Mouse (Mus musculus): ENCODE results near the gene Bard1. TPM values are rescaled to one million over a fixed set of nuclear protein-coding genes. Genes with fewer than 3 reads are reported as not detected.

The Bard1 gene
- polyA plus RNA-seq, 1 experiment from 2014 or later: 0.74 TPM

GRCm38 (mm10) chr1:71004177-71004576 lies 98.8 kb downstream of the Bard1 start:
- ATAC-seq (ENCODE audit: low FRiP score, low TSS enrichment): peak; percentile 64; the same call in 1 of the 2 replicates
- no peak overlapping the region for H3K4me2 ChIP-seq (replicated peaks; ENCODE audit: low read depth)
- no peaks in the 10 kb centered on the region for H3K36me3 ChIP-seq (ENCODE audit: control insufficient read depth, insufficient read depth, low read length)
- H3K4me3 ChIP-seq (ENCODE audit: low read depth, low read length): no peak overlapping the region
- WGBS: 31% methylated on average over 1 of the region's 1 CpGs
- no peak overlapping the region for H3K9ac ChIP-seq (ENCODE audit: low read length)
- DNase-seq (ENCODE audit: low spot score): no peak
- TF ChIP-seq EP300 (optimal IDR thresholded peaks at IDR 0.05) (no peak), CTCF (IDR thresholded peaks at IDR 0.05; ENCODE audit: low read depth) (no peak)
- H3K4me1 ChIP-seq (replicated peaks; ENCODE audit: control insufficient read depth, insufficient read depth): no peaks in the 10 kb centered on the region
- no peak overlapping the region for H3K27ac ChIP-seq (replicated peaks)
- H3K9me3 ChIP-seq (ENCODE audit: control insufficient read depth, low read length): no peaks in the 10 kb centered on the region
- no peaks in the 10 kb centered on the region for H3K27me3 ChIP-seq (ENCODE audit: control insufficient read depth, insufficient read depth, low read length)

GRCm38 (mm10) chr1:71003741-71004140 lies 99.2 kb downstream of the Bard1 start:
- Histone ChIP-seq H3K36me3 (ENCODE audit: control insufficient read depth, insufficient read depth, low read length) (no peaks in the 10 kb centered on the region), H3K4me3 (ENCODE audit: low read depth, low read length) (no peak overlapping the region), H3K4me2 (replicated peaks; ENCODE audit: low read depth) (no peak overlapping the region), H3K27me3 (ENCODE audit: control insufficient read depth, insufficient read depth, low read length) (no peaks in the 10 kb centered on the region), H3K9ac (ENCODE audit: low read length) (no peak overlapping the region), H3K27ac (replicated peaks) (no peak overlapping the region), H3K4me1 (replicated peaks; ENCODE audit: control insufficient read depth, insufficient read depth) (no peaks in the 10 kb centered on the region), H3K9me3 (ENCODE audit: control insufficient read depth, low read length) (no peaks in the 10 kb centered on the region)
- DNase-seq (ENCODE audit: low spot score) (no peak), ATAC-seq (ENCODE audit: low FRiP score, low TSS enrichment) (no peak)
- no peak for TF ChIP-seq EP300 (optimal IDR thresholded peaks at IDR 0.05)
- TF ChIP-seq CTCF (IDR thresholded peaks at IDR 0.05; ENCODE audit: low read depth): no peak
- WGBS: 32% methylated on average over 1 of the region's 1 CpGs

- TF ChIP-seq EP300 (optimal IDR thresholded peaks at IDR 0.05): no peak
- no peak for TF ChIP-seq CTCF (IDR thresholded peaks at IDR 0.05; ENCODE audit: low read depth)
- Histone ChIP-seq H3K4me2 (replicated peaks; ENCODE audit: low read depth) (no peak overlapping the region), H3K4me3 (ENCODE audit: low read depth, low read length) (no peak overlapping the region), H3K27ac (replicated peaks) (no peak overlapping the region), H3K27me3 (ENCODE audit: control insufficient read depth, insufficient read depth, low read length) (no peaks in the 10 kb centered on the region), H3K9me3 (ENCODE audit: control insufficient read depth, low read length) (no peaks in the 10 kb centered on the region), H3K9ac (ENCODE audit: low read length) (no peak overlapping the region), H3K4me1 (replicated peaks; ENCODE audit: control insufficient read depth, insufficient read depth) (no peaks in the 10 kb centered on the region), H3K36me3 (ENCODE audit: control insufficient read depth, insufficient read depth, low read length) (no peaks in the 10 kb centered on the region)
- ATAC-seq (ENCODE audit: low FRiP score, low TSS enrichment): no peak
- no peak for DNase-seq (ENCODE audit: low spot score)
- 75% methylated on average over 10 of the region's 10 CpGs for WGBS
Observed at GRCm38 (mm10) chr1:70997377-70997993, 105.5 kb downstream of the Bard1 start.

- no peaks in the 10 kb centered on the region for H3K27me3 ChIP-seq (ENCODE audit: control insufficient read depth, insufficient read depth, low read length)
- ATAC-seq (ENCODE audit: low FRiP score, low TSS enrichment) (no peak), DNase-seq (ENCODE audit: low spot score) (no peak)
- no peak overlapping the region for H3K9ac ChIP-seq (ENCODE audit: low read length)
- 60% methylated on average over 3 of the region's 3 CpGs for WGBS
- H3K9me3 ChIP-seq (ENCODE audit: control insufficient read depth, low read length): no peaks in the 10 kb centered on the region
- no peak for TF ChIP-seq CTCF (IDR thresholded peaks at IDR 0.05; ENCODE audit: low read depth)
- no peak for TF ChIP-seq EP300 (optimal IDR thresholded peaks at IDR 0.05)
- no peak overlapping the region for H3K4me3 ChIP-seq (ENCODE audit: low read depth, low read length)
- H3K4me1 ChIP-seq (replicated peaks; ENCODE audit: control insufficient read depth, insufficient read depth): no peaks in the 10 kb centered on the region
- no peak overlapping the region for H3K27ac ChIP-seq (replicated peaks)
- H3K4me2 ChIP-seq (replicated peaks; ENCODE audit: low read depth): no peak overlapping the region
- no peaks in the 10 kb centered on the region for H3K36me3 ChIP-seq (ENCODE audit: control insufficient read depth, insufficient read depth, low read length)
Observed at GRCm38 (mm10) chr1:70996766-70997165, 106.2 kb downstream of the Bard1 start.

All from stomach, postnatal 0 days (tissue).